Mouse (Mus musculus): ENCODE results near the gene Col6a1.
A peak's percentile ranks its signal among the peaks of the same experiment; 100 is the strongest.

Col6a1 gene

DNA sequence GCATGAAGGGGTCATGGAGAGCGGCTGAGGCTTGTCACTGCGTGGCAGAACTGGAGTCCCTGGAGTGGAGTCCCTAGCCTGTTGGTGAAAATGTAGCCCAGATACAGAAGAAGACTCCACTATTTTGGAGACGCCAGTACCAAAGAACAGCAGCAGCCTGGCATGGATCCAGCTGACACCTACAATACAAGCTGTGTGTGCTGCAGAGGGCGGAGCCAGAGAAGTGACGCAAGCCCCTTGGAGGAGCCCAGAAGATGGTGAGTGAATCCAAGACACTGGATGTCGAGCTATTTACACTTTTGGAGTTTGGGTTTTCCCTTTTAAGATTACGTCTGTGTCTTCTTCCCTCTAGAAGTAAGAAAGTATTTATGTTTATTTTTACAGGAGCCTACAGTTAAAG lies 47.8 kb downstream of the Col6a1 start:
- DNase-seq (ENCODE audit: low spot score) = peak; percentile 57

DNA sequence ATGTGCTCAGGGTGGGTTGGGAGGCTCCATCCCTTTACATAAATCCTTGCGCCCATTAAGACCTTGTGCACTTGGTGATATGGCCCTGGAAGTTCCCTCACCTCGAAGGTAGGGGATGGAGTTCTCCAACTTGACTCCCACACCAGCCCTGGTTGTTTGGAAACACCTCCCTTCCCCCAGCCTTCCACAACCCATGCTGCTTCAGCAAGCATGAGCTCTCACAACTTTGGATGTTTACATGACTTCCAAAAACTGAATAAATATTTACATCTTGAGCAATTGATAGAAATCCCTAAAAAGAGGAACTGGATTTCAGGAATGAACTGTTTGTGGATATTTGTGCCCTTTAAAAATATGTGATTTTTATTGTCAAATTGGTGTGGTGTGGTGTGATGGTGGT lies 50.7 kb downstream of the Col6a1 start:
- no peak for DNase-seq (ENCODE audit: low spot score)

DNA sequence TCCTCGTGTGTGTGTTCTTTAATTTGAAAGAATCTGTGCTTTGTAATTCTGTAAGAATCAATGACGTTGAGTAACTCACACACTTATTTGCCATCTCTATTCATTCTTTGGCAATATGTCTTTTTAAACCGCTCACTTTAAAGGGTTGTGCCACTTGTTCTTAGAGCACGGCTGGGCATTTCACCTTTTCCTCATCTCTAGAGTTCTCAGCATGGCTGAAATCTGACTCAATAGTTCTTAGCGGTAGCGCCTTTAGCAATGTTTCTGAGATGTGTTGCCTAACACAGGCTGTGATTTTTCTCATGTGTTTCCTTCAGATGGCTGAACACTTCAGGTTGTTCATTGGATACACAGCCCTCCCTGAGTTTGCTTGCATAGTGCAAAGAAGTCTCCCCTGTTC lies 51.4 kb downstream of the Col6a1 start:
- no peak for DNase-seq (ENCODE audit: low spot score)

DNA sequence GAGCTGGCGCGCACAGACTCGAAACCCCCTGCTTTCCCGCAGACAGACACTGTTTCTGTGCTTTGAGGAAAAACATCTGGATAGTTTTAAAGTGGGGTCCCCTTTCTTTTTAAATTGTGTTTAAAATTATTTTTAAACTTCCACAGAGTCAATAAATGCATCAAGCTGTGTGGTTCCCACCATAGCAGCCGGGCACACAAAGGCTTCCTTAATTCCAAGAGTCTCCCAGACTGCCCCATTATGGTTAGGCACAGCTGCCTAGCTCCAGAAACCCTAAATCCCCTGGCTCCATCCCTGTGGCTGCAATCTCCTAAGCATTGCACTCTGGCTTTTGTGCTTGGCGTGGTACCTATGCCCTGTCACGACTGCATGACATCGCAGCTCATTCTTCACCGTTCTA lies 54.0 kb downstream of the Col6a1 start:
- no peak for DNase-seq (ENCODE audit: low spot score)

DNA sequence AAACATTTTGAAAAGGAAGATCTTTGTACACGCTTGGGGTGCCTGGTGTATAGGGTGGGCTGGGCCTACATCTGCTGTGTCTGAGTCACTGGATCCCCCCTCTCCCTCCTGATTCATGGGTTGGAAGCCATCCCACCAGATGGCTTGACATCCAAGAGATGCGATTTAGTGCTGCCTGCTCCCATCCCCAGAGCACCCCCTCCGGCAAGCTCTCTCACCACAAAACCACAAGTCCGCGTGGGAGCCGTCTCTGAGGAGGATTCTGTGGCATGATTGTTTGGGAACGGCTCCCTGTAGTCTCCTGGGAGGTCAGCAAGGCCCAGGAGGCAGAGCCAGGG lies 57.1 kb downstream of the Col6a1 start:
- DNase-seq (ENCODE audit: low spot score) = peak; percentile 43

DNA sequence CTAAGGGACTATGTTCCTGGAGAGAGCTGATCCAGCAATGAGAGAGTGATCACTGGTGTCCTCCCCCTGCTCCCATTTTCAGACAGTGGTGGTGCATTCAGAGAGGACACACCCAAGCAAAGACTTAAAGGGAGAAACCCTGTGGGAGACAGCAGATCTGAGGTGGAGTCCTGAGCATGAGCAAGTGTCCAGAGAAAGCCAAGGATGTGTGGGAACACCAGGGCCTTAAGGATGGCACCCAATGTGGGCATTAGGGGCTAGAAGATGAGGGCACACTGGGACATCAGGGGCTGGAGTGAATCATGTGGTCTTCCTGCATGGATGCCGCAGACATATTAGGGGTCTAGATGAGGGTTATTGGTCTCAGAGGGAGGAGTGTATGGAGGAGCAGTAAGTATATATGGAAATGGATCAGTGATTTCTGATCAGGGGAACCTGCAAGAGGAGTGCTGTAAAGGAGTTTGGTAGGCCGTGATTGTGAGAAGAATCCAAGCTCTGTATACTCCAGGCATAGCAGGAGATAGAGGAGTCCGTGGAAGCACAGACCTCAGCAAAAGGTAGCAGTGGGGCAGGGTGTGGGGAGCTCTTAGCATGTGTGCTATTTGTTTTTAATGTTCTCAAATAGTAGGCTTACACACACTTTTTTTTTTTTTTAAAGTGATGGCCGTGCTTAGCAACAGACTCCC lies 57.6 kb downstream of the Col6a1 start:
- DNase-seq (ENCODE audit: low spot score) = no peak

DNA sequence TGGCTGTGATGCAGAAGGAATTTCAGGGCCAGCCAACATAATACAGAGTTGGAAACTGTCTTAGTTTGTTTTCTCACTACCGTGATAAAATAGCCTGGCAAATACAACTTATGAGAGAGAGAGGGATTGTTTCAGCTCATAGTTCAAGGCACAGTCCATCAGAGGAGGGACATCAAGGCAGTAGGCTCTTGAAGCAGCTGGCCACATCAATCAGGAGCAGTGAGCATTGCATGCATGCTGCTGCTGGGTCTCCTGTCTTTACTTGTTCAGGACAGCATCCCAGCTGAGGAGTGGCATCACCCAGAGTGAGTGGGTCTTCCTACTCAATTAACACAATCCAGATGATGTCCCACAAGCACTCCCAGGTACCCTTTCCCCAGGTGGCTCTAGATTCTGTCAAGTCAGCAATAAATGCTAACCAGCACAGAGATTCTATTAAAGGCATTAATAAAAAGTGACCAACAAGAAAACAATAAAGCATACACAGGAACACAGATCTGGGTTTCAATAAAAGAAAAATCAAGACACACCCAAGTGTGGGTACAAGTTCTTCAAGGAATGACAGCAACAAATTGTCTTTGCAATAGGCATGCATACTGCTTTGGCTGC lies 58.7 kb downstream of the Col6a1 start:
- DNase-seq (ENCODE audit: low spot score) = no peak

DNA sequence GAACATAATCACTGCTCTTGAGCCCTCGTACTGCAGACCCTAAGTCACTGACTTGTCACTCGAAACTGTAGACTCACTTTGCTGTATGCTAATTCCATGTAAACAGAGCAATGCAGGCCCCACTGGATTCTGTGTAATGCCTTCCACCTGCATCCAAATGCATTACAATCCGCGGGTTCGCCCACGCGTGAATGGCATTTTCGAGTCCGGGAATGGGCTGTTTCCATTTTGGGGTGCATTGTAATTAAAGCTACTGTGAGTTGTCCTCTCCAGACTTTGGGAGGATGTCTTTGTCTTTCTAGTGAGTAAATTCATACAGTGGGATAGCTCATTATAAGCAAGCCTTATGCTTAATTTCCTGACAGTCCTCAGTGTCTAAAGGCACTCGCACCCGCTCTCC lies 60.4 kb downstream of the Col6a1 start:
- no peak for DNase-seq (ENCODE audit: low spot score)

DNA sequence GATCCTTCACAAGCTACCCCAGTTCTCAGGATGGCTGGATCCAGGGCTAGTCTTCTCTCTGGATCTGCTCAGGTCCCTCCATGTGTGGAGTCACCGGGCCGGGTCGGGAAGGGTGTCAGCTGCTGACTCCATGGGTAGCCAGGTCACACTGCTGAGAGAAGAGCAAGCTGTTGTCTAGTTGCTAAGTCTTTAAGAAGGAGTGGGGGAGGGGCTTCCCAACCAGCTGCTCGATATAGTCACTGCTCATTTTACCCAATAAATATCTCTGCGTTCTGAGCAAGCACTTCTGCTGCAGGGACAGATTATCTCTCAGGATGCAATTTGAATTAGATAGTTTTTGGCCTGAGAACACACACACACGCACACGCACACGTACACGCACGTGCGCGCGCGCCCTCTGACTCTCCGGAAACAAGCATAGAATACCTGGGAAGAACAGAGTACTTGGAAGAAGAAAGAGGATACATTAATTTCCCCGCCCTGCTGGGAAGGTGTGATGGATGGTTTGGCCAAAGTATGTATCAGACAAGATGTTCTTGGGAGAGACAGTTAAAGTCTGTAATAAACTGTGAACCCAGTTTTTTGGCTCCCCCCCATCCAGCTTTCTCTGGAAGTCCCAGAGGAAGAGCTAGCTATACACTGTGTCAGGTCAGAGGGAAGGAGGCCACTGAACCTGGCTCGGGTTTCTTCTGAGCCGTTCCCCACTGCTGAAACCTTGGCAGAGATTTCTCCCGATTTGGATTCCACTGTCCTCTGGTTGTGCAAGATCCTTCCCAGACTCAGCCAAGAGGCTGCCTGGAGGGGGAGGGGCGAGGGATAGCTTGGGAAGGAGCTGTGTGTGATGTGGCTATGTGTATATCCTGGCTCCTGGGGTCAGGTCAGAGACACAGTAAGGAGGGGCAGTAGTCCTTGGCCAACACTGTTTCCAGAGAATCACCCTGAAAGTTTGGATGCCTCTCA lies 61.5 kb downstream of the Col6a1 start:
- peak; percentile 88 for DNase-seq (ENCODE audit: low spot score)

Data from urinary bladder, postnatal 14 days (tissue).